Mouse (Mus musculus): ENCODE measurements around the gene Arap1. TPM values are rescaled to one million over a fixed set of nuclear protein-coding genes. Genes with fewer than 3 reads are reported as not detected.
A peak's percentile ranks its signal among the peaks of the same experiment; 100 is the strongest.

The Arap1 gene
- 11.9 and 13.4 TPM in 2 replicates for polyA plus RNA-seq (2016; fragmentation: Nextera tagmentation; extraction: Ambion mirVana)

GRCm38 (mm10) chr7:101347767-101348270 is at the start of gene Arap1:
Gene Arap1 (plus strand): TSS chr7:101348067.
- Histone ChIP-seq H3K9me3 (no peaks in the 10 kb centered on the region), H3K4me3 (replicated peaks) (peak within 1 kb of the TSS; percentile 48), H3K4me1 (peaks cover 23% of the 10 kb centered on the region), H3K9ac (peak within 1 kb of the TSS; percentile 53), H3K27ac (no peak within 1 kb of the TSS), H3K4me2 (peak within 1 kb of the TSS; percentile 91), H3K36me3 (replicated peaks) (no peaks in the 10 kb centered on the region), H3K27me3 (peaks cover 23% of the 10 kb centered on the region)
- WGBS = under 1% methylated on average over 35 of the region's 35 CpGs
- peak; percentile 78 for ATAC-seq (ENCODE audit: low FRiP score)

GRCm38 (mm10) chr7:101298375-101298774 is 49.5 kb upstream of the Arap1 start:
- H3K27ac ChIP-seq = no peak overlapping the region
- H3K9ac ChIP-seq = no peak overlapping the region
- no peak overlapping the region for H3K4me3 ChIP-seq (replicated peaks)
- no peak overlapping the region for H3K4me2 ChIP-seq
- peaks cover 22% of the 10 kb centered on the region for H3K4me1 ChIP-seq
- no peaks in the 10 kb centered on the region for H3K36me3 ChIP-seq (replicated peaks)
- ATAC-seq (ENCODE audit: low FRiP score) = no peak
- H3K27me3 ChIP-seq = peaks cover 45% of the 10 kb centered on the region
- H3K9me3 ChIP-seq = no peaks in the 10 kb centered on the region
- 86% methylated on average over 3 of the region's 3 CpGs for WGBS

- Histone ChIP-seq H3K4me3 (replicated peaks) (peak overlapping the region; percentile 72), H3K9me3 (no peaks in the 10 kb centered on the region), H3K27ac (peak overlapping the region; percentile 61; the same call in 1 of the 2 replicates), H3K27me3 (peaks cover 38% of the 10 kb centered on the region), H3K4me2 (peak overlapping the region; percentile 88), H3K4me1 (peaks cover 18% of the 10 kb centered on the region), H3K36me3 (replicated peaks) (no peaks in the 10 kb centered on the region), H3K9ac (peak overlapping the region; percentile 72)
- under 1% methylated on average over 30 of the region's 30 CpGs for WGBS
- no peak for ATAC-seq (ENCODE audit: low FRiP score)
Observed at GRCm38 (mm10) chr7:101301361-101301880, 46.4 kb upstream of the Arap1 start.

GRCm38 (mm10) chr7:101301881-101302456 is 45.9 kb upstream of the Arap1 start, which contains the start of gene Atg16l2:
Gene Atg16l2 (minus strand): TSS chr7:101302251.
- peak within 1 kb of the TSS; percentile 88 for H3K4me2 ChIP-seq
- no peaks in the 10 kb centered on the region for H3K9me3 ChIP-seq
- H3K4me3 ChIP-seq (replicated peaks) = peak within 1 kb of the TSS; percentile 72
- peak; percentile 97 for ATAC-seq (ENCODE audit: low FRiP score)
- H3K9ac ChIP-seq = peak within 1 kb of the TSS; percentile 72
- under 1% methylated on average over 39 of the region's 39 CpGs for WGBS
- H3K27me3 ChIP-seq = peaks cover 38% of the 10 kb centered on the region
- H3K36me3 ChIP-seq (replicated peaks) = no peaks in the 10 kb centered on the region
- H3K27ac ChIP-seq = peak within 1 kb of the TSS; percentile 61
- peaks cover 13% of the 10 kb centered on the region for H3K4me1 ChIP-seq

- Histone ChIP-seq H3K4me2 (peak overlapping the region; percentile 88), H3K36me3 (replicated peaks) (no peaks in the 10 kb centered on the region), H3K9me3 (no peaks in the 10 kb centered on the region), H3K4me3 (replicated peaks) (peak overlapping the region; percentile 72), H3K27me3 (peaks cover 31% of the 10 kb centered on the region), H3K27ac (peak overlapping the region; percentile 61; the same call in 1 of the 2 replicates), H3K4me1 (peaks cover 11% of the 10 kb centered on the region), H3K9ac (peak overlapping the region; percentile 72; the same call in 1 of the 2 replicates)
- 31% methylated on average over 7 of the region's 7 CpGs for WGBS
- ATAC-seq (ENCODE audit: low FRiP score) = no peak
Observed at GRCm38 (mm10) chr7:101302691-101303090, 45.2 kb upstream of the Arap1 start.

DNA sequence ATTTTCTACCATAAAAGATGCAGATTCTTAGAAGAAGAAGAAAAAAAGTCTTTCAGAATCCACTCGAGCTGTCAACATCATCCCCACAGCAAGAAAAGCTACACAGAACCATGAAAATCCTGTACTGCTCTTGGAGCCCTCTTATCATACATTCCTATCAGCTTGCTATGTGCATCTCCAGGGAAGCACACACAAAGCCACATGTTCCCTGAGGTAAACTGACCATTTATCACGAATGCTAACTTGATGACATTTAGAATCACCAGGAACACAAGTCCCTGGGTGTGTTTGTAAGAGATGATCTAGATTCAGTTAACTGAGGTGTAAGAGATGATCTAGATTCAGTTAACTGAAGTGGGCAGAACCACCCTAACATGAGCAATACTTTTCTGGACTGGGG is 41.0 kb upstream of the Arap1 start:
- Histone ChIP-seq H3K4me3 (replicated peaks) (no peak overlapping the region), H3K36me3 (replicated peaks) (no peaks in the 10 kb centered on the region), H3K27me3 (no peaks in the 10 kb centered on the region), H3K4me1 (peaks cover 6% of the 10 kb centered on the region), H3K27ac (no peak overlapping the region), H3K9me3 (no peaks in the 10 kb centered on the region), H3K4me2 (no peak overlapping the region), H3K9ac (no peak overlapping the region)
- 57% methylated on average over 2 of the region's 2 CpGs for WGBS
- no peak for ATAC-seq (ENCODE audit: low FRiP score)

- Histone ChIP-seq H3K36me3 (replicated peaks) (no peaks in the 10 kb centered on the region), H3K27ac (no peak overlapping the region), H3K4me1 (no peaks in the 10 kb centered on the region), H3K4me2 (peak overlapping the region; percentile 59), H3K9ac (peak overlapping the region; percentile 64; the same call in 1 of the 2 replicates), H3K9me3 (no peaks in the 10 kb centered on the region), H3K4me3 (replicated peaks) (peak overlapping the region; percentile 59), H3K27me3 (no peaks in the 10 kb centered on the region)
- WGBS = 48% methylated on average over 5 of the region's 5 CpGs
- ATAC-seq (ENCODE audit: low FRiP score) = peak; percentile 49; the same call in 1 of the 2 replicates
Observed at GRCm38 (mm10) chr7:101309985-101310326, 37.9 kb upstream of the Arap1 start.

- Histone ChIP-seq H3K36me3 (replicated peaks) (no peaks in the 10 kb centered on the region), H3K4me2 (peak overlapping the region; percentile 59), H3K4me1 (no peaks in the 10 kb centered on the region), H3K4me3 (replicated peaks) (peak overlapping the region; percentile 59), H3K27me3 (no peaks in the 10 kb centered on the region), H3K9me3 (no peaks in the 10 kb centered on the region), H3K27ac (peak overlapping the region; percentile 80), H3K9ac (peak overlapping the region; percentile 64)
- WGBS = under 1% methylated on average over 43 of the region's 43 CpGs
- peak; percentile 96 for ATAC-seq (ENCODE audit: low FRiP score)
Observed at GRCm38 (mm10) chr7:101310327-101311028, 37.4 kb upstream of the Arap1 start.

GRCm38 (mm10) chr7:101311061-101311460 is 36.8 kb upstream of the Arap1 start:
- Histone ChIP-seq H3K27me3 (no peaks in the 10 kb centered on the region), H3K9me3 (no peaks in the 10 kb centered on the region), H3K36me3 (replicated peaks) (no peaks in the 10 kb centered on the region), H3K4me1 (no peaks in the 10 kb centered on the region), H3K9ac (0 out of 2 replicates have a peak overlapping the region, but pooled peaks have one; percentile 9), H3K27ac (0 out of 2 replicates have a peak overlapping the region, but pooled peaks have one; percentile 37), H3K4me2 (peak overlapping the region; percentile 59), H3K4me3 (replicated peaks) (peak overlapping the region; percentile 59; the same call in 1 of the 2 replicates)
- WGBS = 51% methylated on average over 2 of the region's 2 CpGs
- no peak for ATAC-seq (ENCODE audit: low FRiP score)

- 84% methylated on average over 3 of the region's 3 CpGs for WGBS
- Histone ChIP-seq H3K4me1 (no peaks in the 10 kb centered on the region), H3K9me3 (no peaks in the 10 kb centered on the region), H3K4me3 (replicated peaks) (no peak overlapping the region), H3K9ac (no peak overlapping the region), H3K4me2 (no peak overlapping the region), H3K27ac (no peak overlapping the region), H3K27me3 (no peaks in the 10 kb centered on the region), H3K36me3 (replicated peaks) (no peaks in the 10 kb centered on the region)
- ATAC-seq (ENCODE audit: low FRiP score) = no peak
Observed at GRCm38 (mm10) chr7:101313033-101313432, 34.8 kb upstream of the Arap1 start.

DNA sequence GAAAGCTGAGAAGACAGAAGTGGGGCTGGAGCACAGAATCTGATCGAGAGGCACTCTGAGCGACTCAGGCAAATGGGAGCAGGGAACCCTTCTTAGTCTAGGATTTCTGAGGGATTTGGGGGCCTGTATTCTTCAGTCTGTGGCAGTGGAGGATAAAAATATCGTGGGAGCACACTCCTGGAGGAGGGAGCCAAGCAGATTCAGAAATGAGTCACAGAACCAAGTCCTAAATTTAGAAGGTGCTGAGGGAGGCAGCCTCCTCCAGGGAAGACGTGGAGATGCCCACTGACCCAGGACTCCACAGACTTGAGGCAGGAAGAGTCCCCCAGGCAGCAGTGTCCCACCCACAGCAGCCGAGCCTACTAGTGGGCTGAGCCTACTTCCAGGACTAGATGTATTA is 33.5 kb upstream of the Arap1 start:
- H3K27ac ChIP-seq = no peak overlapping the region
- peaks cover 11% of the 10 kb centered on the region; the same call in 1 of the 2 replicates for H3K27me3 ChIP-seq
- H3K36me3 ChIP-seq (replicated peaks) = no peaks in the 10 kb centered on the region
- H3K9ac ChIP-seq = no peak overlapping the region
- 71% methylated on average over 5 of the region's 5 CpGs for WGBS
- H3K4me3 ChIP-seq (replicated peaks) = no peak overlapping the region
- ATAC-seq (ENCODE audit: low FRiP score) = no peak
- no peaks in the 10 kb centered on the region for H3K4me1 ChIP-seq
- H3K9me3 ChIP-seq = no peaks in the 10 kb centered on the region
- no peak overlapping the region for H3K4me2 ChIP-seq

GRCm38 (mm10) chr7:101315699-101316098 is 32.2 kb upstream of the Arap1 start:
- Histone ChIP-seq H3K4me1 (peaks cover 6% of the 10 kb centered on the region; the same call in 1 of the 2 replicates), H3K9ac (no peak overlapping the region), H3K27ac (no peak overlapping the region), H3K4me2 (no peak overlapping the region), H3K36me3 (replicated peaks) (no peaks in the 10 kb centered on the region), H3K27me3 (peaks cover 23% of the 10 kb centered on the region), H3K4me3 (replicated peaks) (no peak overlapping the region), H3K9me3 (no peaks in the 10 kb centered on the region)
- no peak for ATAC-seq (ENCODE audit: low FRiP score)

All from forebrain, embryonic 12.5 days (tissue).